Mouse (Mus musculus): Measurements from ENCODE around the gene Padi1.

DNA sequence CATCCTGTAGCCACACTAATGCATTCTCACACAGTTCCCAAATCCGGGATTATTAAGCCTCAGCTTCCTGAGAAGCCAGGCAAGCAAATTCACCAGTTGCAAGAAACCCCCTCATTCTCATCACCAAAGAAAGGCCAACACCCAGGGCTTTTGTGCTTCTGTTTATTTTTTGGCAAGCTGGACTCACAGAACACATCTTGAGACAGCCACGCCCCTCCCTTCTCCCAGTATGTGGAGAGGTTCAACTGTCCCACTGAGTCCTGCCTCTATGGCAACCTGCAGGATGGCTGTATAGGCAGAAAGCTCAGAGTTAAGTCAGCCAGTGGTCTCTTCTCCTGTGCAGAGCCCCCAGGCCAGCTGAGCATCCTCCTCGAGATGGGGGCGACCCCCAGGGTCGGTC is 60.4 kb downstream of the Padi1 start:
- TF ChIP-seq POLR2A (IDR thresholded peaks at IDR 0.05; ENCODE audit: low read depth, low read length) (no peak), CTCF (IDR thresholded peaks at IDR 0.05; ENCODE audit: extremely low read depth, insufficient read depth, insufficient read length, insufficient replicate concordance) (no peak)

Data from spleen, adult 2 months (tissue).